Mouse (Mus musculus) ES-Bruce4 (cell line): Measurements from ENCODE around the gene Timm23. TPM values are rescaled to one million over a fixed set of nuclear protein-coding genes. Genes with fewer than 3 reads are reported as not detected.
A peak's percentile ranks its signal among the peaks of the same experiment; 100 is the strongest.
"Not testable (repeated sequence)": the region's sequence is repeated elsewhere in the genome, so short reads cannot be mapped to it uniquely, and the experiment has no call there.

Experiments used
- H3K27ac ChIP-seq: 2 replicates; pipeline ENCODE4 v1.5.1; 2012; ENCODE audit warnings: low read length, inconsistent platforms; ENCODE audit not compliant: insufficient read depth
- H3K27me3 ChIP-seq: 2 replicates; pipeline ENCODE4 v1.6.1; 2012; ENCODE audit warnings: mild to moderate bottlenecking, low read length, inconsistent platforms; ENCODE audit not compliant: control insufficient read depth, poor library complexity, insufficient read depth, severe bottlenecking
- H3K36me3 ChIP-seq: 2 replicates; pipeline ENCODE4 v1.6.1; 2012; ENCODE audit warnings: inconsistent platforms, mild to moderate bottlenecking, low read length, moderate library complexity; ENCODE audit not compliant: control insufficient read depth, poor library complexity, insufficient read depth, severe bottlenecking
- H3K4me1 ChIP-seq: one replicate; pipeline ENCODE4 v1.8.1; 2011; ENCODE audit warnings: low read length; ENCODE audit not compliant: control insufficient read depth, insufficient read depth
- H3K4me3 ChIP-seq: 2 replicates; pipeline ENCODE4 v1.5.1; 2011; ENCODE audit warnings: low read depth, mild to moderate bottlenecking, low read length
- H3K9ac ChIP-seq: 2 replicates; pipeline ENCODE4 v1.6.1; 2012; ENCODE audit warnings: low read depth, mild to moderate bottlenecking, inconsistent platforms; ENCODE audit not compliant: poor library complexity, severe bottlenecking
- H3K9me3 ChIP-seq: replicated peaks from 2 replicates; pipeline ENCODE4 v1.6.1; 2012; ENCODE audit warnings: mild to moderate bottlenecking, low read length, inconsistent platforms; ENCODE audit not compliant: control insufficient read depth, poor library complexity, insufficient read depth, severe bottlenecking
- CTCF ChIP-seq: IDR thresholded peaks from one replicate; pipeline ENCODE4 v1.8.1; 2011; ENCODE audit warnings: low read depth, low read length
- EP300 ChIP-seq: IDR thresholded peaks from 2 replicates; pipeline ENCODE4 v1.6.1; 2011; ENCODE audit warnings: low read depth, low read length; ENCODE audit not compliant: insufficient read depth
- POLR2A ChIP-seq: IDR thresholded peaks from one replicate; pipeline ENCODE4 v1.8.1; 2011; ENCODE audit warnings: low read length; ENCODE audit not compliant: insufficient read depth
- polyA plus RNA-seq: library from polyadenylated mRNA; stranded (reverse); fragments of >200 nt; gene quantifications from 2 replicates; pipeline ENCODE4 v1.2.4, GENCODE M21; 2011; ENCODE audit warnings: low read depth; ENCODE audit not compliant: missing spikeins, insufficient read depth, insufficient read length

Gene Timm23
- polyA plus RNA-seq, 1 experiment: 170 TPM

DNA sequence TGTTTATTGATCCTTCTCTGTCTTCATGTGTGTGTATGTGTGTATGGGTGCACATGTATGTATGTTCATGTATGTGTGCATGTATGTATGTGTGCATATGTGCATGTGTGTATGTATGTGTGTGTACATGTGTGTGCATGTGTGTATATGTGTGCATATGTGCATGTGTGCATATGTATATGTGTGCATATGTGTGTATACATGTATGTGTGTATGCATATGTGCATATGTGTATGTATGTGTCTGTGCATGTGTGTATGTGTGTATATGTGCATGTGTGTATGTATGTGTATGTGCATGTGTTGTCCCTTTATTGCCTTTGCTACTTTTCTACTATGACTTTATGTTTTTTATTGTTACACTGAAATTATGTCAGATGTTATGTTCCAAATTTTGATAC lies 57.0 kb downstream of the Timm23 start:
- Histone ChIP-seq H3K4me3 (no peak overlapping the region), H3K27me3 (no peaks in the 10 kb centered on the region), H3K9ac (no peak overlapping the region), H3K27ac (no peak overlapping the region), H3K9me3 (no peaks in the 10 kb centered on the region), H3K36me3 (no peaks in the 10 kb centered on the region), H3K4me1 (no peaks in the 10 kb centered on the region)
- TF ChIP-seq EP300: no peak
- no peak for TF ChIP-seq POLR2A
- no peak for TF ChIP-seq CTCF

DNA sequence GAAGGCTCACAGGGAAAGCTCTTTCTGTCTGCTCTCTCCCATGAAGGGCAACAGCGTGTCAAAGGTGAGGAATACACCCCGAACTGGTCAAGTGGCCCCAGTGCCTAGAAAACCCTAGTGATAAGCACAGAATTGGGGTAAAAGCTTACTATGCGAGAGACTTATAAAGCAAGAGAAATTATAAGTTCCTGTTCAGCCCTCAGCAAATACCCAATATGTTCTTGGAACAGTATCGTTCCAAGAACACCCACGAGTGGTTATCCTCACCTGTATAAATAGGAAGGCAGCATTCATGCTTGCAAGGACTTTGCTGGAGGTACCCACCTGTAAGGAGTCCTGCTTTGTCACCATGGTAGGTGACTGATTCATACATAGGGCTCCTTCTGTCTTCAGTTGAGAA lies 60.0 kb downstream of the Timm23 start, which contains the start of gene Msmb:
TSS of gene Msmb (plus strand) at position 301 of the 400 bp plus-strand sequence.
- H3K36me3 ChIP-seq: no peaks in the 10 kb centered on the region
- H3K9me3 ChIP-seq: no peaks in the 10 kb centered on the region
- no peak within 1 kb of the TSS for H3K27ac ChIP-seq
- H3K27me3 ChIP-seq: no peaks in the 10 kb centered on the region
- TF ChIP-seq EP300 (no peak), POLR2A (no peak), CTCF (no peak)
- H3K4me3 ChIP-seq: no peak within 1 kb of the TSS
- H3K4me1 ChIP-seq: no peaks in the 10 kb centered on the region
- no peak within 1 kb of the TSS for H3K9ac ChIP-seq

- no peaks in the 10 kb centered on the region for H3K36me3 ChIP-seq
- H3K9ac ChIP-seq: no peak overlapping the region
- no peak overlapping the region for H3K27ac ChIP-seq
- no peaks in the 10 kb centered on the region for H3K4me1 ChIP-seq
- H3K27me3 ChIP-seq: no peaks in the 10 kb centered on the region
- no peak overlapping the region for H3K4me3 ChIP-seq
- no peak for TF ChIP-seq POLR2A
- no peak for TF ChIP-seq CTCF
- no peak for TF ChIP-seq EP300
- H3K9me3 ChIP-seq: no peaks in the 10 kb centered on the region
These were observed 61.2 kb downstream of the Timm23 start for GRCm38 (mm10) chr14:32140359-32140965.

- H3K27me3 ChIP-seq, H3K27ac ChIP-seq, H3K36me3 ChIP-seq, H3K9me3 ChIP-seq, H3K9ac ChIP-seq, H3K4me1 ChIP-seq, H3K4me3 ChIP-seq: not testable (repeated sequence)
These were observed 65.2 kb downstream of the Timm23 start for GRCm38 (mm10) chr14:32136467-32136866.

- Histone ChIP-seq H3K27ac (peak overlapping the region; percentile 46; the same call in 1 of the 2 replicates), H3K9me3 (no peaks in the 10 kb centered on the region), H3K4me3 (no peak overlapping the region), H3K36me3 (no peaks in the 10 kb centered on the region), H3K4me1 (peaks cover 3% of the 10 kb centered on the region), H3K27me3 (no peaks in the 10 kb centered on the region), H3K9ac (no peak overlapping the region)
- TF ChIP-seq EP300 (no peak), CTCF (no peak), POLR2A (no peak)
These were observed 67.4 kb downstream of the Timm23 start for GRCm38 (mm10) chr14:32134293-32134692.

GRCm38 (mm10) chr14:32131836-32132235 lies 69.9 kb downstream of the Timm23 start:
- Histone ChIP-seq H3K9ac (no peak overlapping the region), H3K36me3 (no peaks in the 10 kb centered on the region), H3K27me3 (no peaks in the 10 kb centered on the region), H3K4me1 (peaks cover 3% of the 10 kb centered on the region), H3K4me3 (no peak overlapping the region), H3K27ac (no peak overlapping the region), H3K9me3 (no peaks in the 10 kb centered on the region)
- TF ChIP-seq EP300 (no peak), POLR2A (no peak), CTCF (no peak)

Other genes starting within 250 kb of the Timm23 start
- gene Galnt15, start 172.9 kb downstream of the Timm23 start, polyA plus RNA-seq: not detected in 2 replicates
- gene Oxnad1, start 116.5 kb downstream of the Timm23 start, polyA plus RNA-seq: 36.4 and 40.8 TPM in 2 replicates
- 55.0 and 58.7 TPM in 2 replicates for gene Dph3, start 116.2 kb downstream of the Timm23 start, polyA plus RNA-seq
- not detected in 2 replicates for gene Msmb, start 59.9 kb downstream of the Timm23 start, polyA plus RNA-seq
- 119 and 125 TPM in 2 replicates for gene Ncoa4, start 42.0 kb downstream of the Timm23 start, polyA plus RNA-seq
- gene Parg, start 51 bp upstream of the Timm23 start, polyA plus RNA-seq: 73.1 and 78.6 TPM in 2 replicates
- gene Ogdhl, start 120.1 kb upstream of the Timm23 start, polyA plus RNA-seq: 90.3 and 93.8 TPM in 2 replicates
- not detected in 2 replicates for gene 1700024G13Rik, start 186.5 kb upstream of the Timm23 start, polyA plus RNA-seq